Mouse (Mus musculus) gastrocnemius, postnatal 4 days (tissue): Measurements from ENCODE around the gene Prss22. TPM values are rescaled to one million over a fixed set of nuclear protein-coding genes. Genes with fewer than 3 reads are reported as not detected.
"Not testable (repeated sequence)": the region's sequence is repeated elsewhere in the genome, so short reads cannot be mapped to it uniquely, and the experiment has no call there.

ENCODE experiments used
- DNase-seq, 2 experiments: peaks; one replicate each; pipeline ENCODE4 v3.0.0; 2021 to 2022; ENCODE audit warnings: low spot score in 2 of 2, mixed read lengths in 2 of 2
- total RNA-seq, 2 experiments: library from RNA; stranded (reverse); gene quantifications; 2 replicates each; pipeline ENCODE4 v1.2.3; 2021

The Prss22 gene
- total RNA-seq, 2 experiments from 2014 or later: not detected

DNA sequence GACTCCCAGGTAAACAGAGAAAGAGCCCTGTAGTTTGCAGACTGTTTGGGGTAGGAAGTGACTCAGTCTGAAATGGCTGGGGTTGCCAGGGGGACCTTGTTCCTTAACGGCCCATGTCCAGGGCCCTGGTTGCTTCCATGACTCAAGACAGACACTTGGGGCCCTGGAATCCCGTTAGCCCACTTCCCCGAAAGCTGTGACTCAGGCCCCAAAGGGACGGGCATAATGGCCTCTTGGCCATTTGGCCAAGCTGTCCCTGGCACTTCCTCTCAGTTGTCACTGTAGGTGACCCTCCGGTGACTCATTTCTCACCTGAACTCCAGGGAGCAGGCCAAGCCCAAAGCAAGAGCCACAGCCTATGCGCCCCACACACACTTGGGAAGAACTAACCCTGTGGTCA is 483 bp upstream of the Prss22 start:
- no peak for DNase-seq

DNA sequence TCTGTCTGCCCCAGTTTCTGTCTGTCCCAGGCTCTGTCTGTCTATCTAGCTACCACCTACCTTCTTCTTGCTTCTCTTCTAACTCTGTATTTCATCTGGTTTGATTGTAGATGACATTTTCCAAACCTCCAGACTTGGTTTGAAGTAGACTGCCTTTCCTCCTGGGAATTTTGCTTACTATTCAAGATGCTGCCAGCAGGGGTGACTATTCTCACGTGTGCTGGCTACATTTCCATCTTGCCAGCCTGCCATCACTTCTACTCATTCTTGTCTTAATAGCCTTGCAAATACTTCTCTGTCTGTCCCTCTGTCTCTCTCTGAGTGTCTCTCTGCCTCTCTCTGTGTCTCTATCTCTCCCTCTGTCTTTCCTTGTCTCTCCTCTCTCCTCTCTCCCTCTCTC is 2.5 kb downstream of the Prss22 start:
- DNase-seq: no peak

DNA sequence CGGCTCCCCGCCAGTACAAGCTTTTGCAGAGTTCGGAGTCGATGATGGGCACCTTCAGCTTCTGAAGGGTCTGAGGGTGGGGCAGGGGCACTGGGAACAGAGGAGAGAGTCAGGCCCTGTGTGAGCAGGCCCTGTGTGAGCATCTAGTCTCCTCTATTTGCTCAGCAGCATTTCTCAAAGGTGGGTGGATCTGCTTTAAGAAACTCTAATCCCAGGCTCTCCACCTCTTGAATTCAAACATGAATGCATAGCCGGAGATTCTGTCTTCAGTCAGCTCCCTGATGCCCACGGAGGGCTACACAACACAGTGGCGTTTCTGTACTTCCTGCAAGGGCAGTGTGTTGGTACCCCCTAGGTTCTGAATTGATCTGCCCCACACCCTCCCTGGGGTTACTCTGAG is 3.2 kb downstream of the Prss22 start:
- no peak for DNase-seq

DNA sequence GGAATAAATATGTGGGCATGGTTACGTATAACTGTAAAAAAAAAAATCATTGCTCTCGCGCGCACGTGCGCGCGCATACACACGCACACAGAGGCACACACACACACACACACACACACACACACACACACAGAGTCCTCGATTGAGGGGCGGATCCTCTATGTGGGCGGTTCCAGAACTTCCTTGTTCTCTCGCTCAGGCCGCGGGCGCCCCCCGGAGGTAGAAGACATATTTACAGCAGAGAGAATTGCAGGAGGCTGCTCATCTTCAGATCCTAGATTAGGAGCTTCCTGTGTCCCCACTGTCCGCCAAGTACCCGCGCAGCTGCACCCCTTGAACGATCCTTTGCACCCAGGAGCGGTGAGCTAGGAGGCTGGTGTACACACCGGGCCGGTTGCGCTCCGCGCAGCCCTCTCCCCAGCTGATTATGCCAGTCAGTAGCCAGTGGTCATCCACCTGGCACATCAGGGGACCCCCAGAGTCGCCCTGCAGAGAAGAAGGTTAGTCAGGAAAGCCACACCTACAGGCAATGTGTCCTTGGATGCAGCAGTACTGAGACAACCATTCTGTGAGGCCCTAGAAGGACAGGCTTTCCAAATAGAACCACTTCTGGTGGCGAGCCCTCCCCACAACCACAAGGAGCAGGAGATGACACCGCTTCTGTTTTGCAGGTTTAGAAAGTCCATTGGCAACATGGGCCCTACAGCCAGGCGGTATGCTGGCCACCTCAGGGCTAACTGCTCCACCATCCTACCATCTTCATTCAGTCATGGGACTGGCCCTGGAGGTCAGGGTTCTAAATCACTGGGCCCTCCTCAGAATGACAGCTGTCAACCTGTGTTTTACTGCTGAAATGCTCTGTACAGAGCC is 4.1 kb downstream of the Prss22 start:
- DNase-seq: peak; percentile 88 to 94

DNA sequence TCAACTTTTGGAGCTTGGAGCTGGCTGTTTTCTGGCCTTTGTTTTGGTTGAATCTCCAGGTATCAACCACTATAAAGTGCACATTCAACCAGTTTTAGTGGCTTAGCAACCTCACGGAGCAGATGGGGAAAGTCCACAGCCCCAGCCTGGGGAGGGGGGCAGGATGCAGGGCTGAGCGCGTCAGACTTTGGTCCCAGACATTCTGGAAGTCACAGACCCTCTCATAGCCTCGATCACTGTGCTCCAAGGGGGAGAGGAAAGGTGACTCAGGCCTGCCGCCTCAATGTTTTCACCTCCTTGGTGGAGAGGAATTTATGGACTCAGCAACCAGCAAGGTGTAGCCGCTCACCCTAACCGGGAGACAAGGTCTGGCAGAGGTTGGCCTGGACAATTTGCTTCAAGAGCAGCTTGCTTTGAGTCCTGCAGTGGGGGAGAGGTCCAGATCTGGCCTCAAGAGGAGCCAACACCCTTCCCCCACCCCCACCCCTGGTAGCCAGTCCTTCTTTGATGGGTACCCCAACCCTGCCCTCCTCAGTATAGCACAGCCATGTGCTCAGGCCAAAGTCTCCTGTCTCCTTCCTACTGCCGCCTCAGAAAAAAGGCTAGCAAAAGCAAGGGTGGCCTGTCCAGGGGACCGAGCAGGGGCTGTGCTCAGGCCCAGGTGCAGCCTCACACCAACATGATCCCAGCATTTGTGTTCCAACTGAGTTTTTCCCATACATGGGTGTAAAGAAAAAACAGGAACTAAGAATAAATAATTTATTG is 4.9 kb downstream of the Prss22 start:
- no peak for DNase-seq

DNA sequence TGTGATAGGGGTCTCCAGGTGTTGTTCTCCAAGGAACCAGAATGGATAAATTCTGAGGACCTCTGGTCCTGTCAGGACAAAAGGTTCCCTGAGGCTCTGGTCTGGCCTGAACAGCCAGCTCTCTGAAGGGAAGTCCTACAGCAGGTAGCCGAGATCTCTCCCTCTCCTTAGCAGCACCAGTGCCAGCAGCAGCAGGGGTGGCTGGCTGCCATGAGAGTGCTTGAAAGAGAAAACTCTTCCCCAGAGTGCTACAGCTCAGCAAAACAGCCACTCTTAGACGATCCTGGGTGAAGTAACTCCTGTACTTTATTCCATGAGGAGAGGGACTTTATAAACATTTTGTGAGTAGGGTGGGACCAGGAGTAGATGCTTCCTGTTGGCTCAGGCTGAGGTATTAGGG is 8.1 kb downstream of the Prss22 start:
- DNase-seq: no peak

DNA sequence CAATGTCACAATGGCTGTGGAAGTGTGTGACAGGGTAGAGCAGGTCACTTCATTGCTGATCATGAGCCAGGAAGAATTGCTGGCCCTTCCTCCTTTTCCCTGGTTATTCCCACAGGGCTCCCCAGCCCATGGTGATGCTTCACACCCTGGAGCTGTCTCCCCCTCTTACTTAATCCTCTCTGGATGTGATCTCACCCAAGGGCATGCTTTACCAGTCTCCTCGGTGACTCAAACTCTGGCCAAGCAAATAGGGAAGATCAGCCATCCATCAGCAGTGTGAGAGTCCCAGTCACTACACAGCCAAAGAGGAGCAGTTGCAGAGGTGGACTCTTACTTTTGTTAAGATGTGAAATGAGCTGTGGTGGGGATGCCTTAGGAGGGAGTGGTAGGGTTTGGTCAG is 12.9 kb downstream of the Prss22 start:
- DNase-seq: no peak

DNA sequence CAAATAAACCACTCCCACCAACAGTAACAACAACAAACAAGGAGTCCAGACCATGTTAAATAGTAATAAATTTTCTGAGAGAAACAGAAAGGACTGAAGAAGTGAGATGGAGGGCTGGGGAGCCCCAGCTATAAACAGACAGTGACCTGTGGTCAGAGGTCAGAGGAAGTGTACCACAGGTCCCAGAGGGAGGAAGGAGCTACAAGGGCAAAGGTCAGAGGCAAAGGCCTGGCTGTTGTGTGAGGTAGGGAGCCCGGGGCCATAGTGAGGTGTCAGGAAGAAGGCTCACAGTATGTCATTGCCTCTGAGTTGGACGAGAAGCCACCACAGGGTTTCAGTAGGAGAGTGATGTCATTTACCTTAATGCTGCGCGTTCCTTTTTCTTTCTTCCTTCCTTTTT is 15.0 kb downstream of the Prss22 start:
- no peak for DNase-seq

DNA sequence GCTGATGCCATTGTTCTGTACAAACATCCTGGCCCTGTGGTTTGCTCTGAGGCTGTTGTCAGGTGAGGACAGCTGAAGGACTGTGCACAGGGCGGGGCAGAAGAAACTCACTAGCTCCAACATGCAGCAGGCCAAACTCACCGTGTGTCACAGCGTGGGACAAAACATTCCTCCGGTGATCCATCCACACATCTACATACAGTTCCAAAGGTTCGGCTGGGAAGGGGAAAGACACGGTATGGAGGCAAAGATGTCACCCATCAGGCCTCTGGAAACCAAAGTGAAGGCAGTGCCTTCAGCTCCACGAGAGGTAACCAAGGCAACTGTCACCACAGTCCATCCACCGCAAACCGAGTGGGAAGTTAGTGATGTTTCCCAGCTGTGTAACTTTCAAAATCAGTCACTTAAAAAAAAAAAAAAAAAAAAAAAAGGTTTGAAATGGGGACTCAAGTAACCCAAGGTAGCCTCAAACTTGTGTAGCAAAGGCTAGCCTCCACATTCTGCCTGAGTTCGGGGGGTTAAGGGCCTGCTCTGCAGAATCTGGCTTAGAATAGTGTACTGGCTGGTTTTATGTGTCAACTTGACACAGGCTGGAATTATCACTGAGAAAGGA is 17.5 kb downstream of the Prss22 start, which contains the start of gene Prss30:
Gene Prss30, minus strand, starts transcription at position 270 of the 613 bp plus-strand sequence.
- no peak for DNase-seq

DNA sequence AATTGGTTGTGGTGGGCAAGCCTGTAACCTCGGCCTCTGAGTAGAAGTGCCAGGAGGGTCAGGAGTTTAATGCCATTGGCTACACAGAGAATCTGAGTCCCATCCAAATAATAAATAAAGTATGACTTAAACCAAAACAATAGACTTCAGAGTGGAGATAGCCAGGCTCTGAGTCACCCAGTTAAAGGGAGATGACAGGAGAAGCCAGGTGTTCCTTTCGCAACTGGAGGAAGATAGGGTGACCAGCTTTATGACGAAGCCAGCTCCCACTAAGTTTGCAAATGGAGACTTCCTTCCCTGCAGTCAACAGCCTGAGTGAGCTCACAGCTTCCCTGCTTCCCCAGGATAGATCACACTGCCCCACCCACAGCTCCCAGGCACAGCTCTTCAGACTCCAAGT is 18.4 kb downstream of the Prss22 start:
- DNase-seq: no peak

DNA sequence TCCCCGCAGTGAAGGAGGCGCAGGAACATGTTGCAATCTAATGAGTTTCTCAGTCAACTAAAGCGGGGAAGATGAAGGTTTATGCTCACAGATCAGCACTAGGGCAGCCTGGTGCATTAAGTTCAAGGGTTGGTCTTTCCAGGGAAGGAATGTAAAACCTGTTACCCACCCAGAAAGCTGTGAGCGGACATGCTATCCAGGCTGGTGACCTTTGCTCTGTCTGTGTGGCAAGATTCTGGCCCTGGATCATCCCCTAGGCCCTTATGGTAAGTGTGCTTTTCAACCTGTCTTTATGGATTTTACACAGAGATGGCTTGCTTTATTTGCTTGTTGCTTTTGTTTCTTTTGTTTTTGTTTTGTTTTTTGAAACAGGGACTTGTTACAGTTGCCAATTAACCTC is 21.2 kb downstream of the Prss22 start:
- DNase-seq: no peak

DNA sequence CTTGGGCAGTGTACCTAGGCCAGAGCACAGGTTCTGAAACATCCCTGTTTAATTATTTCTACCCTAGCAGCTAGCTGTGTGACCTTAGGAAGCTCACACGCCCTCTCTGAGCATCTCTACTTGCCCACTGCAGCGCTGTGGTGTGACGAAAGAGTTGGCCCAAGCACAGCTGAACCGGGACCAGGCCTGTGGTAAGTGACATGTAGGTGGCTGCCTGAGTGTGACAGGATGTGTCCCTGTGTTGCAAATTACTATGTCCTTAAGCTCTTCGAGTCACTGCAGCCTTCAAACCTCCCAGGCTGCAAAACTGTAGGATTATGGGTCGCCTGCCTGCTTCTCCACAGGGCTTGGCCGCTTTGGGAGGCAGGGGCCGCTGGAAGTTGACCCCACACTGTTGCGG is 26.6 kb downstream of the Prss22 start:
- DNase-seq: no peak

DNA sequence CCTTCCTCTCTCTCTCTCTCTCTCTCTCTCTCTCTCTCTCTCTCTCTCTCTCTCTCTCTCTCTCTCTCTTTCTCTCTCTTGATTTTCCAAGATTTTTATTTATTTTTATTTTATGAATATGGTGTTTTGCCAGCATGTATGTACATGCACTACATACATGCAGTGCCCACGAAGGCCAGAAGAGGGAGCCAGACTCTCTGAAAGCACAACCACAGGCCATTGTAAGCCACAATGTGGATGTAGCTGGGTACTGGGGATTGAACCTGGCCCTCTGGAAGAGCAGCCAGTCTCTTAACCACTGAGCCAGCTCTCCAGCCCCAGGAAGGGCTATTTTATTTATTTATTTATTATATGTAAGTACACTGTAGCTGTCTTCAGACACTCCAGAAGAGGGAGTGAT is 28.7 kb downstream of the Prss22 start:
- DNase-seq: peak; percentile 50 to 74

DNA sequence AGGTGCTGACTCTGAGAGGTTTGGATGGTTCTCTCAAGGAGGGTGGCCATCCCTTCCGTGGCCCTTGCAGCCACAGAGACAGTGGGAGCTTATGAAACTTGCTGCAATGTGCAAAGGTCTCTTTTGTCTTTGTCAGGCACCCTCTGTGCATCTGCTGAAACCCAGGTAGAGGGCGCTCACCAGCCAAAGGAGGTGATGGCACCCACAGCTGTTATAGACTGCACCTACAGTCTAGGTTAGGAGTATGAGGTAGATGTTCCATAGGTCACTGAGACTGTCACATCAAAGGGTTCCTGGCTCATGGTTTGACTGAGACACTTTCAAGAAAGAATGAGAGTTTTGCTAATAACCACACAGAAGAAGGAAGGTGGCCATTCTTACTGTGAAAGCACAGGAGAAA is 29.1 kb downstream of the Prss22 start:
- no peak for DNase-seq

DNA sequence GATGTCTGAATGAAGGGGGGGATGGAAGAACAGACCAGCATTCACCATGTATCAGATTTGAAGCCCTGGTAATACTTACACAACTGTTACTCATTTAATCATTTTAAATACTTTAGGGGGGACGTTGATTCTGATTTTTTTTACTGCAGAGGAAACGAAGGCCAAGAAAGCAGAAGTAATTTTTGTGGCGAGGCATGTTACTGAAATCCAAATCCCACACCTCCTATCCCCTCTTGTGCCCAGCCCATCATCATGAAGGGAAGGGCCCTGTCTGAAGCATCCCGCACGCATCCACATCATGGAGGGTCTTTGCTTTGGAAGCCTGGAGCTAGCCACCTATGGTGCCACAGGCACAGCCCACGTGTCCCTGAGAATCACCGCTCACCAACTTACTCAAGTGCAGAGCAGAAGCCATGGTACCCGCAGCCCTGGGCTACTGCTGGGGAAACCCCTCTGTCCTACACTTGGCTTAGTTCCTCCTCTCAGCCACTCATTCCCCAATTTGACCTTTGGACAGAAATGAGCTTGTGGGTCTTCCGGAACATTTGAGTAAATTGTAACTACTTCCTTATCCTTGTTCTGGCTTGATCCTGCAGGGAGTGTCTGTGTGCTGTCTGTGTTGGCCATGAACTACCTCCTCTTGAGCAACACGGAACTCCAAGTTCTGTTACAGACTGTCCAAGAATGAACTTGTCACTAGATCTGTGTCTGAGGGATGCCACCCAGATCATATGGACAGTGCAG is 31.1 kb downstream of the Prss22 start:
- no peak for DNase-seq

DNA sequence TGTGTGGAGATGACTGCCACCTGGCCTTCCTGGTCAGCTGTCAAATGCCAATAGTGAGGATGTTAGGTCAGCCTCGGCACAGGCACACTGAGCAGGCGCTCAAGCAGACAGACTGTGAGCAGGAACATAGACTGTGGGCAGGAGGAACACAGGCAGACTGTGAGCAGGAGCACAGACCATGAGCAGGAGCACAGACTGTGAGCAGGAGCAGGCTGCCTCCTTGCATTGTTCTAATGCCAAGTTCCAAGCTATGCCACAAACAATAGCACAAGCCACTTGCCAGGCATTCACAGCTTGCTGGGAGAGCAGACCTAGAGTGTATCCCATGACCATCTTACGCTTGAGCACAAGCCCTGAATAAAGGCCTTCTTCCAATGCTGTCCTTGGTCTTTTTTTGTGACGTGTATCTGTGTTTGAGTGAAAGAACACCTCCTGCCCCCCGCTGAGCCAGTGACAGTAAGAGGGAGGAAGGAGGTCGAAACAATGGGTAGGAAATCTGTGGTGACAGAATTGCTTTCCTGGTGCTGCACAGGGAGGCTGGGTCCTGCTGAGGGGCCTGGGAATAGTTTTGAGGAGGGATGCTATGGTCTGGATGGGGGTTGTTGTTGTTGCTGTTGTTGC is 32.0 kb downstream of the Prss22 start:
- no peak for DNase-seq

DNA sequence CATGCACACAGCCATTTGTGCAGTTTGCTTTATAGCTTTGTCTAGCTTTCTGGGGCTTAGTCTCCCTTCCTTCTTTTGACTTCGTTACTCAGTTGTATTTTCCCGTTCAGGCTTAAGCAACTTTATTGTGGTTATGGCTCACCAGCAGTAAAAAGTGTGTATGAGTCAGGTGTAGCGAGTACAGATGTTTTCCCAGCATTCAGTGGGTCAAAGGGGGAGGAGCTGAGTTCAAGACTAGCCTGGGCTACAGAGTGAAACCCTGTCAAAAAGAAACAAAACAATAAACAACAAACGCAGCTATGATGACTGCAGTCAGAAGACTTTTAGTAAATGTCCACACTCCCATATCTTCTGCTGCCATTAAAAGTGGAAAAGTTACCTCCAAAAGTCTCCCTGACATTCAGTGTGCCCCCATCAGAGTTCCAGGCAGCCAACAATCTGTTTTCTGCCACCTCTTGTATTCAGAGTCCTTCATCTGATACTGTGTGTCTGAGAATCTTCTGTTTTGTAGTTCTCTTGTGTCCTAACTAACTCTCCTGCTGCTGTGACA is 36.3 kb downstream of the Prss22 start:
- DNase-seq: no peak

DNA sequence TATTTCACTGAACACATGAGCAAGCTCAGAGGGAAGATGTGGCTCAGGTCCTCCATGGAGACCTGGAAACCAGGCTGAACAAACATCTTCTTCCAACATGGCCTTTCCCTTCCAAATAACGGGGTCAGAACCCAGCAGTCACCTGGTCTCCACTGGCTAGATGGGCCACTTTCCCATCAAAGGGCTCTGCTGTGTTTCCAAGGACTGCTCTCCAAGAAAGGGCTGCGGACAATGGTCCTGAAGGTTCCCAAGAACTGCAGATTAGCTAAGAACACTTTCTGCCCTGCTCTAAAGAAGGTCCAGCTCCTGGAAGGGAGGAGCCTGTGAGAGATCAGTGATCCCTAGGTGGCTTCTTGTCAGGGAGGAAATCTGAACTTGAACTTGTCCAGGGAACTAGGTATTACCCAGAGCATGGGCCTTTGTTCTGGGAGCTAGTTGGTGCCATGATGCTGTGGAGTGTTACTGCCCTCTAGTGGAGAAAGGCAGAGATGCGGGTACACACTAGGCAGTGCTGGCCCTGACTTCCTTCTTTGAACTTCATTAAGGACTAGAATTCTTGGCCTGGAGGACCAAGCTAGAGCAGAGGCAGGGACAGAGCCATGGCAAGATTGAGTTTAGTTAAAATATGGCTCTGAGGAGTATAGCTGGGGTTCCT is 37.7 kb downstream of the Prss22 start:
- DNase-seq: peak; percentile 57 to 67

DNA sequence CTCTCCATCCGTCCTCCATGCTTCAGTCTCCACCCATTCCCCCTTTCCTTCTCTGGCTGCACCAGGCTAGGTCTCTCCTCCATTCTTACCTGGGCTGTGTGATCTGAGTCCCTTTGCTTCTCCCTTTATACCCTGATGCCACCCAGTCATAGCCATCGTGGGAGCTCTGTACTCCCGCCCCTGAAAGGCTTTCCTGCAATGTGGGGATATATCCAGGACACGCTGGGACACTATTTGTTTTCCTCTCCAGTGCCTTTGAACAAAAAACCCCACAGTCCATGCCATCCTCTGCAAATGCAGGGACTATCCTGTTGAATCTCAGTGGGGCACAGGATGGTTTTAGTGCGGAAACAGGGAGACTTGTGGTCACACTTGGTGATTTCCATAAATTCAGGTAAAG is 42.7 kb downstream of the Prss22 start, which contains the start of gene Sbpl:
Gene Sbpl, minus strand, starts transcription at position 101 of the 400 bp plus-strand sequence.
- DNase-seq: no peak

DNA sequence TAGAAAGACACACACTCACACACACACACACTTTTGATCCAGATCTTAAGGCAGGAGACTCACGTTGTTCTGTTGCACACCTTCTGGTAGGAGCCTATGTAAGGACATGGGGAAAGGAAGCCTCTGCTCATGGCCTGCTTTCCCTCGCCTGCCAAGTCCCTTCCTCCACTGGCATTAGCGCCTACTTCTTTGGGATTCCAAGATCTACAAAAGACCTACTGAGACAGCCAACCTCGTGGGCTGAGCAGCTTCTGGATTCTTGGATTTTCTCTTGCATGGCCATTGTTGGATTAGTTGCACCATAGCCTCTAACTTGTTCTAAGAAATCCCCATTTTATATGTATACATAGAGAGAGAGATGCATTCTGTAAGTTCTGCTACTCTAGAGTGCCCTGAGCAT is 47.1 kb downstream of the Prss22 start:
- not testable (repeated sequence) for DNase-seq
